Mouse (Mus musculus) heart, embryonic 16.5 days (tissue): ENCODE measurements around the gene Eci2. TPM values are rescaled to one million over a fixed set of nuclear protein-coding genes. Genes with fewer than 3 reads are reported as not detected.
"Not testable (repeated sequence)": the region's sequence is repeated elsewhere in the genome, so short reads cannot be mapped to it uniquely, and the experiment has no call there.

Source experiments
- ATAC-seq: fragments of 200-750 bp; cut with Nextera tagmentation; replicated peaks from 2 replicates; pipeline ENCODE4 v1.8.0; 2017; ENCODE audit warnings: moderate number of reproducible peaks; ENCODE audit not compliant: insufficient read depth, low FRiP score; ENCODE audit errors: extremely low read depth
- H3K27ac ChIP-seq: fragments of 300-500 bp; sonication (generic); 2 replicates; pipeline ENCODE4 v1.5.1; 2014; ENCODE audit warnings: mild to moderate bottlenecking, low read length, control low read depth, moderate library complexity
- H3K27me3 ChIP-seq: fragments of 300-500 bp; sonication (generic); 2 replicates; pipeline ENCODE4 v1.6.1; 2014; ENCODE audit warnings: low read length, mixed read lengths; ENCODE audit not compliant: control insufficient read depth, insufficient read depth
- H3K36me3 ChIP-seq: fragments of 300-500 bp; sonication (generic); 2 replicates; pipeline ENCODE4 v1.6.1; 2014; ENCODE audit not compliant: control insufficient read depth, insufficient read depth
- H3K4me1 ChIP-seq: fragments of 300-500 bp; sonication (generic); 2 replicates; pipeline ENCODE4 v1.6.1; 2014; ENCODE audit warnings: low read length, mixed read lengths; ENCODE audit not compliant: control insufficient read depth, insufficient read depth
- H3K4me2 ChIP-seq: fragments of 300-500 bp; sonication (generic); 2 replicates; pipeline ENCODE4 v1.6.1; 2014; ENCODE audit warnings: low read depth, mild to moderate bottlenecking, control low read depth, low read length
- H3K4me3 ChIP-seq: fragments of 300-500 bp; sonication (generic); 2 replicates; pipeline ENCODE4 v1.5.1; 2014; ENCODE audit warnings: mild to moderate bottlenecking, control low read depth, low read length
- H3K9ac ChIP-seq: fragments of 300-500 bp; sonication (generic); 2 replicates; pipeline ENCODE4 v1.6.1; 2014; ENCODE audit warnings: low read length, control low read depth
- H3K9me3 ChIP-seq: fragments of 300-500 bp; sonication (generic); replicated peaks from 2 replicates; pipeline ENCODE4 v1.6.1; 2016; ENCODE audit warnings: low read length; ENCODE audit not compliant: control insufficient read depth
- WGBS: fragments of 180-500 bp; shearing (Covaris S2); extraction: QIAGEN DNeasy Blood & Tissue Kit; methylation state at CpG from one replicate; pipeline ENCODE4 v1.1.7; 2014; 5-methylcytosine and 5-hydroxymethylcytosine counted together
- polyA plus RNA-seq: library from polyadenylated mRNA; unstranded; fragments of >200 nt; fragmentation: Nextera tagmentation; extraction: Ambion mirVana; gene quantifications from 2 replicates; pipeline ENCODE4 v1.2.1, GENCODE M21; 2015

Gene Eci2
- polyA plus RNA-seq, 1 experiment from 2014 or later = 157 TPM

DNA sequence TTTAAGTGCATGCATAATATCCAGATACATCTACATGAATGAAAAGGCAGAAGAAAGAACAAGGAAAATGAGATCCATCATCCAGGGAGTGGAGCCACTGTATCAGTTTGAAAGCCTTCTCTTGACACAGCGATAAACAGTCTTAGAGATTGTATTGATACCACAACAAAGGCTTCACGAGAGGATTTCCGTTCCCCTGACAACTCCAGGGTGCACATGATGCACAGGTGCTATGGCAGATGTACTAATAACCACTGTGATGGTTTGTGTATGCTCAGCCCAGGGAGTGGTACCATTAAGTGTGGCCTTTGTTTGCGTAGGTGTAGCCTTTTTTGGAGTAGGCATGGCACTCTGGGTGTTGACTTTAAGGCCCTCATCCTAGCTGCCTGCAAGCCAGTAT, 70.0 kb downstream of the Eci2 start:
- WGBS = 76% methylated on average over 4 of the region's 4 CpGs
- ATAC-seq = peak; percentile 37; the same call in 1 of the 2 replicates
- H3K4me3 ChIP-seq = no peak overlapping the region

DNA sequence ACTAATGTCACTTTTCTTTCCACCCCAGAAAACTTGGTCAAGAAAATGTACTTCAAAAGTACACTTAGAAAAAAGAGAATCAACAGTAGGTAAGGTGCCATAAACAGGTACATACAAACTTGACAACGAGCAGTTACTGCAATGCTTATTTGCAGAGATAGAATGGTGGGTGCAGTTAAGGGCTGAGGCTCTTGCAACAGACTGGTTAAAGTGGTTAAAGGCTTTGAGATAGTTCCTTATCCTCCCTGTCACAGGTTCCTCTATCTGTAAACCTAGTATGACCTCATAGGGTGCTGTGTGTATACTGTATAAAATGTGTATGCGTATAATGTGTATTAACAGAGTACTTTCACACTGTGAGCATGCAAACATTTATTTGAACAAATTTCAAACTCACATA, 75.5 kb downstream of the Eci2 start:
- not testable (repeated sequence) for H3K27me3 ChIP-seq, H3K4me1 ChIP-seq, ATAC-seq, H3K4me2 ChIP-seq, H3K4me3 ChIP-seq, H3K9ac ChIP-seq, H3K36me3 ChIP-seq, H3K27ac ChIP-seq, H3K9me3 ChIP-seq
- WGBS = 85% methylated on average over 2 of the region's 2 CpGs

More for the DNA sequence above, 70.0 kb downstream of the Eci2 start:
- H3K27me3 ChIP-seq = no peaks in the 10 kb centered on the region
- no peak overlapping the region for H3K27ac ChIP-seq
- no peak overlapping the region for H3K9ac ChIP-seq
- H3K4me1 ChIP-seq = no peaks in the 10 kb centered on the region
- no peaks in the 10 kb centered on the region for H3K36me3 ChIP-seq
- no peaks in the 10 kb centered on the region for H3K9me3 ChIP-seq
- no peak overlapping the region for H3K4me2 ChIP-seq

DNA sequence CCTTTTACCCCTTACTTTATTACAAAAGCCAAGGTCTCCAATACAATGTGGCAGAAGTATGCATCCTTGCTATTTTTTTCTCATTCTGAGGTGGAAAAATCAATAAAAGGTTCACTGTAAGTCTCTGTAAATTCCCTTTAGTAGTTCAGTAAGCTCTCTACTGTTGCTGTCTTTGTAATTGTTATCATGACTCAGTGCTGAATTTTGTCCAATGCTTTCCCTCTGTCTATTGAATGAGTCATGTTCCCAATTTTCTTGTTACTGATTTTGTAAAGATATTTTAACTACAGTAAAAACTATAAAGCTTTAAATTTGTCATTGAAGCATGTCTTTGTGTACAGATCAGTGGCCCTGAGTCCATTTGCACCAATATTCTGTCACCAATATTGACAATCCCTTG, 84.5 kb downstream of the Eci2 start:
- no peaks in the 10 kb centered on the region for H3K36me3 ChIP-seq
- H3K4me3 ChIP-seq = no peak overlapping the region
- H3K27me3 ChIP-seq = 0 out of 2 replicates have a peak, but pooled peaks cover 2% of the 10 kb centered on the region
- no peak overlapping the region for H3K27ac ChIP-seq
- no peaks in the 10 kb centered on the region for H3K9me3 ChIP-seq
- ATAC-seq = no peak
- no peak overlapping the region for H3K9ac ChIP-seq
- H3K4me1 ChIP-seq = no peaks in the 10 kb centered on the region
- H3K4me2 ChIP-seq = no peak overlapping the region

DNA sequence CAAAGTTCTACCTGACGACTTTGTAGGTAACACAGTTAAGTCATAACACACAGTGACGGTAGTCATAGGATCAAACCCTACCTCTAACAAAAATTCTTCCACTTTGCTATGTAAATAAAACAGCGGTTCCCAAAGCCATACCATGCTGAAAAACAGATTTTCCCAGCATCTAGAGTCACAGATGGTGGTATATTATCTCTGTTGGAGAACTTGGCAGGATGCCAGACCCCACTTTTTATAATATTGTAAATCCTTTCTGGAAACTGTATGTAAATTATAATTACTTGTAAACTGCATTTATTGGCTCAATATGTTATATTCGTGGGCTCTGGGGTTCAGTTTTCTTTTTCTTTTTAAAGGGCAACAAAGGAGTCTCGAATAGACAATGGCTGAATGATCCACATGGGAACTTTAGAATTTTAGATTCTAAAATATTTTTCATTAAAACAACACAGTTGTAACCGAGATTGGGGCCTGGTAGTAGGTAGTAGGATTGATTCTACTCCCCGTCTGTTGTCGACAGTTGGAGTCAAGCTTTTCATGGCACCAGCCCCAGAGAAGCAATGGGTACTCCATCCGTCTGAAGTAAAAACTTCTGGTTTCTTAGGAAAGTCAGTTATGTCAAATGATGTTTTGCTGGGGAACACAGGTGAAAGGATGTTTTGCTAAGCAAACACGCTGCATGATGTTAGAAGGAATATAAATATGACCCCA, 91.8 kb downstream of the Eci2 start:
- no peak overlapping the region for H3K4me2 ChIP-seq
- no peaks in the 10 kb centered on the region for H3K4me1 ChIP-seq
- H3K36me3 ChIP-seq = no peaks in the 10 kb centered on the region
- H3K27me3 ChIP-seq = no peaks in the 10 kb centered on the region; the same call in 1 of the 2 replicates
- ATAC-seq = no peak
- no peak overlapping the region for H3K4me3 ChIP-seq
- WGBS = 75% methylated on average over 10 of the region's 10 CpGs
- no peak overlapping the region for H3K9ac ChIP-seq
- no peak overlapping the region for H3K27ac ChIP-seq
- no peaks in the 10 kb centered on the region for H3K9me3 ChIP-seq

Other genes with a start within 250 kb of the Eci2 start
- 39.4 and 40.2 TPM in 2 replicates for gene Prpf4b, start 151.8 kb downstream of the Eci2 start, polyA plus RNA-seq
- gene Fam217a, start 102.8 kb downstream of the Eci2 start, polyA plus RNA-seq = 1.5 and 1.6 TPM in 2 replicates
- gene 4933417A18Rik, start 102.7 kb downstream of the Eci2 start, polyA plus RNA-seq = not detected in 2 replicates
- 0.29 and 0.42 TPM in 2 replicates for gene Eci3, start 63.3 kb downstream of the Eci2 start, polyA plus RNA-seq